Mouse (Mus musculus): Measurements from ENCODE around the gene Gm853. TPM values are rescaled to one million over a fixed set of nuclear protein-coding genes. Genes with fewer than 3 reads are reported as not detected.
"Not testable (repeated sequence)": the region's sequence is repeated elsewhere in the genome, so short reads cannot be mapped to it uniquely, and the experiment has no call there.

The Gm853 gene
- polyA plus RNA-seq (2012; rRNA removed), result not detected in 2 replicates

- 51% methylated on average over 4 of the region's 4 CpGs for WGBS
- no peak for DNase-seq (ENCODE audit: low read depth, low spot score)
Observed at GRCm38 (mm10) chr4:130222179-130222578, at the start of gene Gm853. Gm853 (minus strand) TSS chr4:130222401.

GRCm38 (mm10) chr4:130270611-130271347 is 48.6 kb upstream of the Gm853 start:
- DNase-seq (ENCODE audit: low read depth, low spot score), result no peak
- 82% methylated on average over 6 of the region's 6 CpGs for WGBS

- DNase-seq (ENCODE audit: low read depth, low spot score), result no peak
- WGBS, result 86% methylated on average over 8 of the region's 8 CpGs
Observed at GRCm38 (mm10) chr4:130270089-130270488, 47.9 kb upstream of the Gm853 start.

GRCm38 (mm10) chr4:130268736-130269135 is 46.5 kb upstream of the Gm853 start:
- no peak for DNase-seq (ENCODE audit: low read depth, low spot score)
- 83% methylated on average over 10 of the region's 10 CpGs for WGBS

GRCm38 (mm10) chr4:130267069-130267468 is 44.9 kb upstream of the Gm853 start:
- DNase-seq (ENCODE audit: low read depth, low spot score), result no peak
- 35% methylated on average over 7 of the region's 7 CpGs for WGBS

GRCm38 (mm10) chr4:130266601-130267000 is 44.4 kb upstream of the Gm853 start:
- WGBS, result 12% methylated on average over 9 of the region's 9 CpGs
- DNase-seq (ENCODE audit: low read depth, low spot score), result no peak

- WGBS, result 34% methylated on average over 24 of the region's 24 CpGs
- DNase-seq (ENCODE audit: low read depth, low spot score), result no peak
Observed at GRCm38 (mm10) chr4:130264698-130265349, 42.6 kb upstream of the Gm853 start.

- WGBS, result 82% methylated on average over 11 of the region's 11 CpGs
- no peak for DNase-seq (ENCODE audit: low read depth, low spot score)
Observed at GRCm38 (mm10) chr4:130264131-130264530, 41.9 kb upstream of the Gm853 start.

- DNase-seq (ENCODE audit: low read depth, low spot score), result no peak
- whole genome bisulfite sequencing, result 41% methylated on average over 5 of the region's 5 CpGs
Observed at GRCm38 (mm10) chr4:130260406-130260805, 38.2 kb upstream of the Gm853 start.

GRCm38 (mm10) chr4:130252441-130253157 is 30.4 kb upstream of the Gm853 start:
- DNase-seq (ENCODE audit: low read depth, low spot score), result no peak

GRCm38 (mm10) chr4:130251763-130252162 is 29.6 kb upstream of the Gm853 start:
- 37% methylated on average over 3 of the region's 3 CpGs for WGBS
- no peak for DNase-seq (ENCODE audit: low read depth, low spot score)

More at GRCm38 (mm10) chr4:130252441-130253157, 30.4 kb upstream of the Gm853 start:
- WGBS, result 76% methylated on average over 8 of the region's 8 CpGs

GRCm38 (mm10) chr4:130251172-130251705 is 29.0 kb upstream of the Gm853 start:
- WGBS, result 22% methylated on average over 7 of the region's 7 CpGs
- no peak for DNase-seq (ENCODE audit: low read depth, low spot score)

GRCm38 (mm10) chr4:130248636-130249035 is 26.4 kb upstream of the Gm853 start:
- 82% methylated on average over 3 of the region's 3 CpGs for WGBS
- DNase-seq (ENCODE audit: low read depth, low spot score), result no peak

- WGBS, result 2% methylated on average over 6 of the region's 6 CpGs
- peak; percentile 80 for DNase-seq (ENCODE audit: low read depth, low spot score)
Observed at GRCm38 (mm10) chr4:130246132-130246531, 23.9 kb upstream of the Gm853 start.

GRCm38 (mm10) chr4:130244749-130245148 is 22.5 kb upstream of the Gm853 start:
- DNase-seq (ENCODE audit: low read depth, low spot score), result no peak
- WGBS, result 66% methylated on average over 8 of the region's 8 CpGs

GRCm38 (mm10) chr4:130243621-130244020 is 21.4 kb upstream of the Gm853 start:
- not testable (repeated sequence) for DNase-seq (ENCODE audit: low read depth, low spot score)
- 46% methylated on average over 1 of the region's 1 CpGs for WGBS

GRCm38 (mm10) chr4:130242956-130243355 is 20.8 kb upstream of the Gm853 start:
- DNase-seq (ENCODE audit: low read depth, low spot score), result no peak
- 93% methylated on average over 5 of the region's 5 CpGs for WGBS

GRCm38 (mm10) chr4:130240695-130241094 is 18.5 kb upstream of the Gm853 start:
- WGBS, result 32% methylated on average over 5 of the region's 5 CpGs
- DNase-seq (ENCODE audit: low read depth, low spot score), result no peak

GRCm38 (mm10) chr4:130237607-130238006 is 15.4 kb upstream of the Gm853 start:
- DNase-seq (ENCODE audit: low read depth, low spot score), result no peak
- WGBS, result 77% methylated on average over 4 of the region's 4 CpGs

GRCm38 (mm10) chr4:130236361-130236760 is 14.2 kb upstream of the Gm853 start:
- DNase-seq (ENCODE audit: low read depth, low spot score), result no peak
- 48% methylated on average over 8 of the region's 8 CpGs for WGBS

All from large intestine, adult 2 months (tissue).